Mouse (Mus musculus): ENCODE results near the gene Rgs3. TPM values are rescaled to one million over a fixed set of nuclear protein-coding genes. Genes with fewer than 3 reads are reported as not detected.

The Rgs3 gene
- total RNA-seq, 4 experiments from 2014 or later = 25.6 to 34.3 (median 30.5) TPM

GRCm38 (mm10) chr4:62653922-62654661 lies 94.4 kb downstream of the Rgs3 start:
- no peak for DNase-seq (ENCODE audit: low spot score)

- no peak for DNase-seq (ENCODE audit: low spot score)
These were observed 99.6 kb downstream of the Rgs3 start for GRCm38 (mm10) chr4:62659264-62659663.

- no peak for DNase-seq (ENCODE audit: low spot score)
These were observed 100.4 kb downstream of the Rgs3 start for GRCm38 (mm10) chr4:62659861-62660553.

- no peak for DNase-seq (ENCODE audit: low spot score)
These were observed 100.9 kb downstream of the Rgs3 start for GRCm38 (mm10) chr4:62660554-62660864.

GRCm38 (mm10) chr4:62661311-62661849 lies 101.7 kb downstream of the Rgs3 start:
- DNase-seq (ENCODE audit: low spot score) = no peak

GRCm38 (mm10) chr4:62663348-62663747 lies 103.7 kb downstream of the Rgs3 start:
- DNase-seq (ENCODE audit: low spot score) = no peak

GRCm38 (mm10) chr4:62665842-62666241 lies 106.2 kb downstream of the Rgs3 start:
- no peak for DNase-seq (ENCODE audit: low spot score)

- no peak for DNase-seq (ENCODE audit: low spot score)
These were observed 109.0 kb downstream of the Rgs3 start for GRCm38 (mm10) chr4:62668666-62669065.

GRCm38 (mm10) chr4:62669094-62670071 lies 109.7 kb downstream of the Rgs3 start:
- peak; percentile 45 for DNase-seq (ENCODE audit: low spot score)

GRCm38 (mm10) chr4:62673531-62674030 lies 113.9 kb downstream of the Rgs3 start:
- DNase-seq (ENCODE audit: low spot score) = no peak

- DNase-seq (ENCODE audit: low spot score) = peak; percentile 31
These were observed 114.7 kb downstream of the Rgs3 start for GRCm38 (mm10) chr4:62674031-62674995.

- no peak for DNase-seq (ENCODE audit: low spot score)
These were observed 115.7 kb downstream of the Rgs3 start for GRCm38 (mm10) chr4:62675394-62675793.

GRCm38 (mm10) chr4:62677047-62677737 lies 117.5 kb downstream of the Rgs3 start:
- no peak for DNase-seq (ENCODE audit: low spot score)

- DNase-seq (ENCODE audit: low spot score) = no peak
These were observed 119.5 kb downstream of the Rgs3 start for GRCm38 (mm10) chr4:62679157-62679556.

- DNase-seq (ENCODE audit: low spot score) = no peak
These were observed 121.8 kb downstream of the Rgs3 start for GRCm38 (mm10) chr4:62681467-62681866.

GRCm38 (mm10) chr4:62682371-62682770 lies 122.7 kb downstream of the Rgs3 start:
- no peak for DNase-seq (ENCODE audit: low spot score)

- DNase-seq (ENCODE audit: low spot score) = no peak
These were observed 123.5 kb downstream of the Rgs3 start for GRCm38 (mm10) chr4:62683148-62683547.

- no peak for DNase-seq (ENCODE audit: low spot score)
These were observed 124.7 kb downstream of the Rgs3 start for GRCm38 (mm10) chr4:62684351-62684750.

- no peak for DNase-seq (ENCODE audit: low spot score)
These were observed 125.6 kb downstream of the Rgs3 start for GRCm38 (mm10) chr4:62685268-62685667.

- no peak for DNase-seq (ENCODE audit: low spot score)
These were observed 127.1 kb downstream of the Rgs3 start for GRCm38 (mm10) chr4:62686769-62687168.
